Mouse (Mus musculus) embryonic facial prominence, embryonic 12.5 days (tissue): ENCODE measurements around the gene Gca. TPM values are rescaled to one million over a fixed set of nuclear protein-coding genes. Genes with fewer than 3 reads are reported as not detected.

ENCODE experiments used
- ATAC-seq: fragments of 200-750 bp; cut with Nextera tagmentation; 2 replicates; pipeline ENCODE4 v1.8.0; 2017; ENCODE audit not compliant: insufficient number of reproducible peaks, insufficient read depth, low FRiP score, low TSS enrichment
- H3K27ac ChIP-seq: fragments of 300-500 bp; sonication (generic); 2 replicates; pipeline ENCODE4 v1.5.1; 2016; ENCODE audit warnings: mild to moderate bottlenecking
- H3K27me3 ChIP-seq: fragments of 300-500 bp; sonication (generic); 2 replicates; pipeline ENCODE4 v1.6.1; 2016; ENCODE audit warnings: mild to moderate bottlenecking, moderate library complexity
- H3K36me3 ChIP-seq: fragments of 300-500 bp; sonication (generic); 2 replicates; pipeline ENCODE4 v1.6.1; 2016; ENCODE audit warnings: mild to moderate bottlenecking
- H3K4me1 ChIP-seq: fragments of 300-500 bp; sonication (generic); 2 replicates; pipeline ENCODE4 v1.6.1; 2016
- H3K4me2 ChIP-seq: fragments of 300-500 bp; sonication (generic); replicated peaks from 2 replicates; pipeline ENCODE4 v1.6.1; 2016; ENCODE audit warnings: mild to moderate bottlenecking, moderate library complexity
- H3K4me3 ChIP-seq: fragments of 300-500 bp; sonication (generic); 2 replicates; pipeline ENCODE4 v1.5.1; 2016; ENCODE audit warnings: mild to moderate bottlenecking
- H3K9ac ChIP-seq: fragments of 300-500 bp; sonication (generic); 2 replicates; pipeline ENCODE4 v1.6.1; 2016; ENCODE audit warnings: mild to moderate bottlenecking, moderate library complexity
- H3K9me3 ChIP-seq: fragments of 300-500 bp; sonication (generic); 2 replicates; pipeline ENCODE4 v1.6.1; 2016; ENCODE audit warnings: mild to moderate bottlenecking, moderate library complexity
- WGBS: fragments of 180-500 bp; shearing (Covaris S2); methylation state at CpG from one replicate; pipeline ENCODE4 v1.1.7; 2016; 5-methylcytosine and 5-hydroxymethylcytosine counted together
- polyA plus RNA-seq: library from polyadenylated mRNA; unstranded; fragments of >200 nt; fragmentation: Nextera tagmentation; extraction: Ambion mirVana; gene quantifications from 2 replicates; pipeline ENCODE4 v1.2.1, GENCODE M21; 2016

Gca gene
- polyA plus RNA-seq, 1 experiment from 2014 or later: 2.7 TPM

GRCm38 (mm10) chr2:62730671-62731070 lies 66.6 kb downstream of the Gca start:
- Histone ChIP-seq H3K4me2 (no peak overlapping the region), H3K36me3 (no peaks in the 10 kb centered on the region), H3K9me3 (no peaks in the 10 kb centered on the region), H3K4me1 (no peaks in the 10 kb centered on the region), H3K27ac (no peak overlapping the region), H3K27me3 (no peaks in the 10 kb centered on the region), H3K4me3 (no peak overlapping the region), H3K9ac (no peak overlapping the region)
- 70% methylated on average over 1 of the region's 1 CpGs for WGBS
- no peak for ATAC-seq

GRCm38 (mm10) chr2:62743098-62743497 lies 79.0 kb downstream of the Gca start:
- Histone ChIP-seq H3K4me2 (no peak overlapping the region), H3K36me3 (no peaks in the 10 kb centered on the region), H3K9me3 (no peaks in the 10 kb centered on the region), H3K4me1 (no peaks in the 10 kb centered on the region), H3K4me3 (no peak overlapping the region), H3K27me3 (no peaks in the 10 kb centered on the region), H3K9ac (no peak overlapping the region), H3K27ac (no peak overlapping the region)
- no peak for ATAC-seq
- 70% methylated on average over 2 of the region's 2 CpGs for WGBS

Other genes with a start within 250 kb of the Gca start
- 0.34 and 0.56 TPM in 2 replicates for gene Gcg, start 180.6 kb upstream of the Gca start, polyA plus RNA-seq
- 10.9 and 13.9 TPM in 2 replicates for gene Fap, start 90.2 kb upstream of the Gca start, polyA plus RNA-seq
- gene Ifih1, start 18.0 kb upstream of the Gca start, polyA plus RNA-seq: 1.7 and 1.9 TPM in 2 replicates